Mouse (Mus musculus) small intestine, adult 2 months (tissue): ENCODE results near the gene Ndrg2.
A peak's percentile ranks its signal among the peaks of the same experiment; 100 is the strongest.

Experiments
- CTCF ChIP-seq: fragments of 200-500 bp; IDR thresholded peaks from 2 replicates; pipeline ENCODE4 v1.5.1; 2012; ENCODE audit warnings: low read depth, mild to moderate bottlenecking, control low read depth, inconsistent platforms, low read length, moderate library complexity, mixed read lengths; ENCODE audit not compliant: insufficient replicate concordance, insufficient read length; ENCODE audit errors: extremely low read depth
- POLR2A ChIP-seq: fragments of 200-500 bp; IDR thresholded peaks from 2 replicates; pipeline ENCODE4 v1.6.1; 2012; ENCODE audit warnings: low read depth, mild to moderate bottlenecking, control low read depth, inconsistent platforms, low read length, moderate library complexity

- TF ChIP-seq CTCF, result peak; percentile 22; the same call in 1 of the 2 replicates
- TF ChIP-seq POLR2A, result peak; percentile 48; the same call in 1 of the 2 replicates
Observed at GRCm38 (mm10) chr14:51884598-51885331, 29.2 kb downstream of the Ndrg2 start, which contains the start of gene Mettl17.
